Mouse (Mus musculus) limb, embryonic 12.5 days (tissue): ENCODE data around the gene Acad12. TPM values are rescaled to one million over a fixed set of nuclear protein-coding genes. Genes with fewer than 3 reads are reported as not detected.

Experiments used
- ATAC-seq: fragments of 200-750 bp; cut with Nextera tagmentation; 2 replicates; pipeline ENCODE4 v1.8.0; 2017; ENCODE audit warnings: low read depth, moderate TSS enrichment; ENCODE audit not compliant: insufficient number of reproducible peaks, insufficient read depth, low FRiP score, low TSS enrichment
- H3K27ac ChIP-seq: fragments of 300-500 bp; sonication (generic); 2 replicates; pipeline ENCODE4 v1.5.1; 2016; ENCODE audit warnings: mild to moderate bottlenecking, moderate library complexity
- H3K27me3 ChIP-seq: fragments of 300-500 bp; sonication (generic); 2 replicates; pipeline ENCODE4 v1.6.1; 2016; ENCODE audit warnings: mild to moderate bottlenecking, moderate library complexity
- H3K36me3 ChIP-seq: fragments of 300-500 bp; sonication (generic); 2 replicates; pipeline ENCODE4 v1.6.1; 2016; ENCODE audit warnings: mild to moderate bottlenecking, moderate library complexity
- H3K4me1 ChIP-seq: fragments of 300-500 bp; sonication (generic); replicated peaks from 2 replicates; pipeline ENCODE4 v1.6.1; 2016
- H3K4me2 ChIP-seq: fragments of 300-500 bp; sonication (generic); 2 replicates; pipeline ENCODE4 v1.6.1; 2016; ENCODE audit warnings: mild to moderate bottlenecking, moderate library complexity
- H3K4me3 ChIP-seq: fragments of 300-500 bp; sonication (generic); replicated peaks from 2 replicates; pipeline ENCODE4 v1.5.1; 2016; ENCODE audit warnings: mild to moderate bottlenecking
- H3K9ac ChIP-seq: fragments of 300-500 bp; sonication (generic); replicated peaks from 2 replicates; pipeline ENCODE4 v1.6.1; 2016; ENCODE audit warnings: mild to moderate bottlenecking, moderate library complexity
- H3K9me3 ChIP-seq: fragments of 300-500 bp; sonication (generic); 2 replicates; pipeline ENCODE4 v1.6.1; 2016; ENCODE audit warnings: mild to moderate bottlenecking, moderate library complexity
- WGBS: fragments of 180-500 bp; shearing (Covaris S2); methylation state at CpG from one replicate; pipeline ENCODE4 v1.1.7; 2016; 5-methylcytosine and 5-hydroxymethylcytosine counted together
- polyA plus RNA-seq: library from polyadenylated mRNA; unstranded; fragments of >200 nt; fragmentation: Nextera tagmentation; extraction: Ambion mirVana; gene quantifications from 2 replicates; pipeline ENCODE4 v1.2.1, GENCODE M21; 2016

Gene Acad12
- polyA plus RNA-seq, 1 experiment from 2014 or later: 3.3 TPM

GRCm38 (mm10) chr5:121581945-121582344 lies 36.8 kb downstream of the Acad12 start:
- Histone ChIP-seq H3K9me3 (no peaks in the 10 kb centered on the region), H3K27ac (no peak overlapping the region), H3K36me3 (peaks cover 43% of the 10 kb centered on the region), H3K27me3 (no peaks in the 10 kb centered on the region), H3K4me1 (peaks cover 9% of the 10 kb centered on the region), H3K4me2 (no peak overlapping the region), H3K9ac (no peak overlapping the region), H3K4me3 (no peak overlapping the region)
- no peak for ATAC-seq
- WGBS: 87% methylated on average over 8 of the region's 8 CpGs

GRCm38 (mm10) chr5:121576927-121577488 lies 41.7 kb downstream of the Acad12 start:
- no peak for ATAC-seq
- no peaks in the 10 kb centered on the region for H3K4me1 ChIP-seq
- peaks cover 93% of the 10 kb centered on the region for H3K36me3 ChIP-seq
- no peak overlapping the region for H3K9ac ChIP-seq
- H3K4me2 ChIP-seq: no peak overlapping the region
- no peaks in the 10 kb centered on the region for H3K9me3 ChIP-seq
- 85% methylated on average over 11 of the region's 11 CpGs for WGBS
- no peak overlapping the region for H3K4me3 ChIP-seq
- H3K27ac ChIP-seq: no peak overlapping the region
- H3K27me3 ChIP-seq: no peaks in the 10 kb centered on the region

DNA sequence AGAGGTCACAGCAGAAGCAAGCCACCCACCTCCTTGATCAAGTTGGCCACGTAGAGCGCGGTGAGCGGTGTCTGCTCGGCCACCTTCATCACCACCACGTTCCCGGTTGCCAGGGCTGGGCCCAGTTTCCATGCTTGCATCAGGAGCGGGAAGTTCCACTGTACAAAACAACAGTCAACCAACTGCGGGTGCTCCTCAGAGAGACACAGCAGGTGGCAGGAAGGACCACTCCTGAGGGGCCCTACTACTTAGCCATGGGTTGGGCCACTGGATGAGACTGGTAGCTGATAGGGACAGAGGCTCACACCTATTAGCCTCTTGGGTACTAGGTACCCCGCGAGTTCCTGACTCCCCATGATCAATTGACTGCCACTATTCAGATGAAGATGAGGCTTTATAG lies 42.9 kb downstream of the Acad12 start:
- Histone ChIP-seq H3K4me2 (no peak overlapping the region), H3K4me3 (no peak overlapping the region), H3K9me3 (no peaks in the 10 kb centered on the region), H3K27ac (no peak overlapping the region), H3K4me1 (no peaks in the 10 kb centered on the region), H3K9ac (no peak overlapping the region), H3K27me3 (no peaks in the 10 kb centered on the region), H3K36me3 (peaks cover 99% of the 10 kb centered on the region)
- 94% methylated on average over 11 of the region's 11 CpGs for WGBS
- ATAC-seq: no peak

DNA sequence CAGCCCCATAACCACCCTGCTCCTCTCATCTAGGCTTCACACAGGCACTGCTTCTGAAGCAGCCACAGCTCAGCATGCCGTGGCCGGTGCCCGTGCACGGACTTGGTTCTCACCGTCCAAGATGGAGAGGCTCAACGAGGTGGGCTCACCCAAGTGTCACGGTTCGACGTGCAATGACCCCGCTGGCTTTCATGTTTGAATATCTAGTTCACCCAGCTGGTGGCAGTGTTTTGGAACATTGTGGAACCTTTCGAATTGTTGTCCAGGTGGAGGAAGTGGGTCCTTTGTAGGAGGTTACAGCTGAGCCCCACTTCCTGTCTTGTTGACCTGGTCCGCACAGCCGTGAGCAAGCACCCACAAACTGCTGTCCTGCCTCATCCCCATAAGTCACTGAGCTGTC lies 44.6 kb downstream of the Acad12 start:
- no peaks in the 10 kb centered on the region for H3K27me3 ChIP-seq
- no peaks in the 10 kb centered on the region for H3K4me1 ChIP-seq
- no peak overlapping the region for H3K4me3 ChIP-seq
- ATAC-seq: no peak
- no peak overlapping the region for H3K27ac ChIP-seq
- 94% methylated on average over 13 of the region's 13 CpGs for WGBS
- peaks cover 99% of the 10 kb centered on the region for H3K36me3 ChIP-seq
- no peak overlapping the region for H3K4me2 ChIP-seq
- no peaks in the 10 kb centered on the region for H3K9me3 ChIP-seq
- H3K9ac ChIP-seq: no peak overlapping the region

- Histone ChIP-seq H3K4me3 (no peak overlapping the region), H3K9ac (no peak overlapping the region), H3K4me1 (no peaks in the 10 kb centered on the region), H3K27me3 (no peaks in the 10 kb centered on the region), H3K4me2 (no peak overlapping the region), H3K27ac (no peak overlapping the region), H3K9me3 (no peaks in the 10 kb centered on the region), H3K36me3 (peaks cover 86% of the 10 kb centered on the region)
- 77% methylated on average over 1 of the region's 1 CpGs for WGBS
- no peak for ATAC-seq
Observed at GRCm38 (mm10) chr5:121570787-121571186, 48.0 kb downstream of the Acad12 start.

DNA sequence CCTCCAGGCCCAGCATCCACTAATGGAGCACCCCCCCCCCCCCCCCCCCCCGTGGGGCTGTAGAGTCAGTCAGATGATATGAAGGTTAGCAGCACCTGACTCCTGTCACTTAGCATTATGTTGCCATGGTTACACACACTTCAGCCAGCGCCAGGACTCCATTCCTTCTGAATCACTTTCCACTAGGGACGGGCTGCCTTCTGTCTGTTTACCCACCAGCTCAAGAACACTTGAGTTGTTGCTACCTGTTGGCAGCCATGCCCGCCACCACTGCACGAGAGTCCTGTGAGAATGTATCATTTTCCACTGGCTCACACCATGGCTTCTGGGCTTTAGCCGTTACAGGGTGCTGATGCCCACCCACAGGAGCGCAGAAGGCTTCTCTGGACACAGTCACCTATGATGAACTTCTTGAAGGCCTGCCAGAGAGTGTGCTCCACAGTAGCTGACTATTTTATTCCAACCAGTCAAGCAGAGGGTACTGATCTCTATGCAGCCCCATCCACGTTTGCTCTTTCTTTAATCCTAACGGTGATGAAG lies 48.8 kb downstream of the Acad12 start:
- H3K9me3 ChIP-seq: no peaks in the 10 kb centered on the region
- no peak overlapping the region for H3K4me2 ChIP-seq
- no peak for ATAC-seq
- no peaks in the 10 kb centered on the region for H3K27me3 ChIP-seq
- peaks cover 77% of the 10 kb centered on the region for H3K36me3 ChIP-seq
- no peak overlapping the region for H3K4me3 ChIP-seq
- no peaks in the 10 kb centered on the region for H3K4me1 ChIP-seq
- no peak overlapping the region for H3K27ac ChIP-seq
- whole genome bisulfite sequencing: 74% methylated on average over 9 of the region's 9 CpGs
- H3K9ac ChIP-seq: no peak overlapping the region

- no peak overlapping the region for H3K9ac ChIP-seq
- no peak for ATAC-seq
- no peak overlapping the region for H3K4me2 ChIP-seq
- no peaks in the 10 kb centered on the region; the same call in 1 of the 2 replicates for H3K4me1 ChIP-seq
- no peaks in the 10 kb centered on the region for H3K27me3 ChIP-seq
- no peaks in the 10 kb centered on the region for H3K9me3 ChIP-seq
- WGBS: 92% methylated on average over 16 of the region's 16 CpGs
- peaks cover 39% of the 10 kb centered on the region for H3K36me3 ChIP-seq
- H3K4me3 ChIP-seq: no peak overlapping the region
- H3K27ac ChIP-seq: no peak overlapping the region
Observed at GRCm38 (mm10) chr5:121566035-121566681, 52.6 kb downstream of the Acad12 start.

- H3K27ac ChIP-seq: no peak overlapping the region
- H3K4me3 ChIP-seq: peak overlapping the region; percentile 18
- ATAC-seq: no peak; the same call in 1 of the 2 replicates
- H3K4me1 ChIP-seq: no peaks in the 10 kb centered on the region; the same call in 1 of the 2 replicates
- H3K27me3 ChIP-seq: no peaks in the 10 kb centered on the region
- peak overlapping the region; percentile 35; the same call in 1 of the 2 replicates for H3K9ac ChIP-seq
- 12% methylated on average over 11 of the region's 11 CpGs for WGBS
- H3K4me2 ChIP-seq: peak overlapping the region; percentile 44
- no peaks in the 10 kb centered on the region for H3K9me3 ChIP-seq
- H3K36me3 ChIP-seq: peaks cover 23% of the 10 kb centered on the region
Observed at GRCm38 (mm10) chr5:121564468-121564895, 54.3 kb downstream of the Acad12 start.

DNA sequence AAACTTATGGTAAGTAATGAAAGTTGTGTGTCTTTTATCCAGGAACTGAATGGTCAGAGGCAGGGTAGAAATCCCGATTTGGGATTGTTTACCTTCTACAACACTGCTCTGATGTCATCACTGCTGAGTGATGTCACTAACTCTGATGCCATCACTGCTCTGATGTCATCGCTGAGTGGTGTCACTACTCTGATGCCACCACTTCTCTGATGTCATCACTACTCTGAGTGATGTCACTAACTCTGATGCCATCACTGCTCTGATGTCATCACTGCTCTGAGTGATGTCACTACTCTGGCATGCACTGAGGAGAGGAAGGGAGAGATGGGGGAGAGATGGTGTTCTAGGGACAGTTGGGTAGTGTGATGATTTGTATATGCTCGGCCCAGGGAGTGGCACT lies 56.3 kb downstream of the Acad12 start:
- H3K4me2 ChIP-seq: no peak overlapping the region
- peaks cover 5% of the 10 kb centered on the region for H3K36me3 ChIP-seq
- H3K27me3 ChIP-seq: no peaks in the 10 kb centered on the region
- no peak overlapping the region for H3K9ac ChIP-seq
- H3K4me1 ChIP-seq: no peaks in the 10 kb centered on the region; the same call in 1 of the 2 replicates
- no peaks in the 10 kb centered on the region for H3K9me3 ChIP-seq
- WGBS: 91% methylated on average over 3 of the region's 3 CpGs
- H3K4me3 ChIP-seq: no peak overlapping the region
- no peak overlapping the region for H3K27ac ChIP-seq
- no peak for ATAC-seq

DNA sequence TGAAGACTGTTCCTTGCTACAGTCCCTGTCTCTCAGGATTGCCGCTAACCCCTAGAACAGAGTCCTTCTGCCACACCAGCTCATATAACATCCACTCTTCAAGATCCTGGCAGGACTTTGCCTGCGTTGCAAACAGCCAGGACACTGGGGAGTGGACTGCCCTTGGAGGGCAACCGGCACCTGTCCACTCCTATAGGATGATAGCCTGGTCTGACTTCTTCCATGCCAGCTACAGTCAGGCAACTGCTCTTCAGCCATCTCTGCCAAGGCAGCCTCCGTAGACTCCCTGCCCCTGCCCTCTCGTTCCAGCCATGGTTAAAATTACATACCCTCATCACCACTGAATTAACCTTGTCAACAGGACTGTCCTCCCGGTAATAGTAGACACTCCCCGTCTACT lies 69.5 kb downstream of the Acad12 start:
- Histone ChIP-seq H3K27me3 (no peaks in the 10 kb centered on the region), H3K9ac (no peak overlapping the region), H3K9me3 (0 out of 2 replicates have a peak, but pooled peaks cover 4% of the 10 kb centered on the region), H3K27ac (no peak overlapping the region), H3K36me3 (no peaks in the 10 kb centered on the region), H3K4me3 (no peak overlapping the region), H3K4me1 (peaks cover 10% of the 10 kb centered on the region), H3K4me2 (no peak overlapping the region)
- no peak for ATAC-seq
- 85% methylated on average over 7 of the region's 7 CpGs for WGBS

DNA sequence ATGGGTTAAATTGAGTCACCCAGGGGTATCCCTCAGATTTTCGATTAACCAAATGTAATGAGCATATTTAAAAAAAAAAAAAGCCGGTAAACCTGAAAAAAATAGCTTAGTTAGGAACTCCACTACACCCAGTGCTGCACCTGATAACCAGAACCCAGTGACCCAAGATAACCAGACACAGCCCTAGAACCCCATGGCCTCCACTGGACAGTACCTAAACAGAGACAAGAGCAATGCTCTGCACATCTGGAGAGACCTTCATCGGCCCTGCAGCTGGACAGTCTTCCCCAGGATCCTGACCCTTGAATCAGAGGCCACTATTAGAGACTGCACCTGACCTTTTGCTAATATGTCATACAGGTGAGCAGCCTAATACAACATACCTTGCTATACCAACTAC lies 71.7 kb downstream of the Acad12 start:
- Histone ChIP-seq H3K36me3 (no peaks in the 10 kb centered on the region), H3K4me3 (no peak overlapping the region), H3K9ac (no peak overlapping the region), H3K27ac (no peak overlapping the region), H3K9me3 (0 out of 2 replicates have a peak, but pooled peaks cover 4% of the 10 kb centered on the region), H3K27me3 (no peaks in the 10 kb centered on the region), H3K4me1 (peaks cover 16% of the 10 kb centered on the region), H3K4me2 (no peak overlapping the region)
- 90% methylated on average over 3 of the region's 3 CpGs for WGBS
- no peak for ATAC-seq
